Mouse (Mus musculus) ovary, adult 18-20 months (tissue): ENCODE results near the gene Gm44973.
"Not testable (repeated sequence)": the region's sequence is repeated elsewhere in the genome, so short reads cannot be mapped to it uniquely, and the experiment has no call there.

ENCODE experiments used
- DNase-seq: peaks from one replicate; pipeline ENCODE4 v3.0.0; 2022; ENCODE audit warnings: low spot score, mixed read lengths

Gm44973 gene

DNA sequence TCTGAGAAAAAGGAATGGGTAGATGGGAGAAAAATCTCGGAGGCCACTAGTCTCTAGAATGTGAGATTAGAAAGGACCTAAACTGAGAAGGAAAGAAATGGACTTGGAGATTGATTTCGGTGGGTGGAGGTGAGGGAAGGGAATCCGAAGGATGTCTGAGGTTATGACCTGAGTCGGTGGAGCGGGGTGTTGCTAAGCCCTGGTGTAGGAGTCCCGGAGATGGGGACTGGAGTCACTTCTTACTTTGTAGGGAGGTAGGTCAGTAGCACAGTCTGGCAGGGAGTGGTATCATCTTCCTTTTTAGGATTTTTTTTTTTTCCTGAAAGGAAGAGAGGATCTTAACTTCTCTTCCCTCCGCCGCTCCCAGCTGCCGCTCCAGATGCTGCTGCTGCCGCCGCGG is 37.1 kb downstream of the Gm44973 start:
- DNase-seq, result no peak

DNA sequence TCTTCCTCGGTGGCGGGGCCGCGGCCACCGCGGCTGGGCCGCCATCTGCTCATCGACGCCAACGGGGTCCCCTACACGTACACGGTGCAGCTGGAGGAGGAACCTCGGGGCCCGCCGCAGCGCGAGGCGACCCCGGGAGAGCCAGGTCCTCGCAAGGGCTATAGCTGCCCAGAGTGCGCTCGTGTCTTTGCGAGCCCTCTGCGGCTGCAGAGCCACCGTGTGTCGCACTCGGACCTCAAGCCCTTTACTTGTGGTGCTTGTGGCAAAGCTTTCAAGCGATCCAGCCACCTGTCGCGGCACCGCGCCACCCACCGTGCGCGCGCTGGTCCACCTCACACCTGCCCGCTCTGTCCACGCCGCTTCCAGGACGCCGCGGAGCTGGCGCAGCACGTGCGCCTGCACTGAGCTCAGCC is 37.6 kb downstream of the Gm44973 start:
- DNase-seq, result no peak

DNA sequence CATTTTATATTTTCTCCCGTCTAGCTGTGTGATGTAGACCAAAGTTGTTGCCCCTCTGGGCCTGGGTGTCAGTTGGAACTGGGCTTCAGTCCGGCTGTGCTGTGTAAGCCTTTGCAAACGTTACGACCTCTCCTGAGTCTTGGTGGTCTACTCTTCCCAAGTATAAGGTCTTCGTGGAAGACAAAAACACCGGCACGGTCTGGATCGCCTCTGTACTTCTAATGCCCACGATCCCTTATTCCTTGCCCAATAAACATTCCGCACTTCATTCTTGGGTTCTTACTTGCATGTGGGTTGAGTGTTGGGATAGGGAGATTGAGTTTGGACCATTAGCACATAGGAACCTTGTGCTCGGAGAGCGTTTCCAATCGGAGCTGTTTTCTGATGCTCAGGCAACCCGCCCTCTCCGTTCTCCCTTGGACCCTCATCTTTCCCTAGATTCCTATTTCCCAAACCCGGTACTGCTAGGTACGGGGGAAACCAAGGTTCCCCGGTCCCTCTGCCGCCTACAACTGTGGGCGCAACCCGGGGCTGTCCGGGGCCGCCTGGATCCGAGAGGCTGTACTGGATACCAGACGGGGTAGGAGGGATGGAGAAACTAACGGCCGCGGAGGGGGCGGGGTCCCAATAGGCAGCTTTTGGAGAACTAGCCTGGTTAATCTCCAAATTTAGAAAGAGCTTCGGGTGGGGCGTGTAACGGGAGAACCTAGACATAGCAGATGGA is 38.3 kb downstream of the Gm44973 start:
- DNase-seq, result no peak

DNA sequence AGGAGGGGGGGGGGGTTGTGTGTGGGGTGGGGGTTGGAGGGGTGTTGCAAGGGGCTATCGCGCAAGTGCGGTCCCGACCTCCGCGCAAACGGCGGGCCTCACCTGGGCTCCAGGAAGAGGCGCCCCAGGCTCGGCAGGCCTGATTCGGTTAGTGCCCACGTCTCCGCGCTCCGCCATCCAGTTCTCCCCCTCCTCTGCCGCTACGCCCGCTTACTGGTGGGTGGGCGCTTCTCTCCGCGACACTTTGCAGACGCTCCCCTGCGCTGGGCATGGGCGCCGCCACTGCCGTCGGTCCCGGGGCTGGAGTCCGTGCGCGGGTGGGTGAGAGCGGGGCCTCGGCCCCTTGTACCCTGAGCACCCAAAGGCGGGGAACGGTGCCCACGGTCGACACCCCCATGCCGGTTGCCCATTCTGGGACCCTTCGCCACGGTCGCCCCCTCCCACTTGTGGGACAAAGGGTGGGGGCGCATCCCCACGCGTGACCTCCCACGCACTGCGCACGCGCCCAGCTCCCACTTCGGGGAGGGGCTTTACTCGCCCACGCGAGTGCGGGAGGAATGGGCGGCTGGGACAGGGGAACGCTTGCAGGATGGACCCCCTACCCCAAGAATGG is 41.5 kb downstream of the Gm44973 start:
- no peak for DNase-seq

DNA sequence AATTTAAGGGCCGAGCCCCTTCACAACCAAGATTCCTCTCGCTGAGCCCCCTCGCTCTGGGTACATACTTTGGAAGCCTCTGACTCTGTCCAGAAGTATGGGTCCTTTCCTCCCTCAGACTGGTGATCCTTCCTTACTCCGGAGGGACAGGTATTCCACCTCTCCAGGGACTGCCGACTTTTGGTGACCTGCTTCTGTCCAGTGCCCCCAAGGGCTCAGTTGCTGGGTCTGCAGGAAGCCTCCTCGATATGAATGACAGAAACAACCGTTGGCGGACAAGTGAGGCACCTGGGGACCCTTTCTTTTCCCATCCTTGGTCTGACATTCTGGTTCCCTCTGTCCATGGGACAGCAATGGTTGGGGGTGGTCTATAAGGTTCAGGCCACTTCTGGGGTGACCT is 42.1 kb downstream of the Gm44973 start:
- DNase-seq, result no peak

DNA sequence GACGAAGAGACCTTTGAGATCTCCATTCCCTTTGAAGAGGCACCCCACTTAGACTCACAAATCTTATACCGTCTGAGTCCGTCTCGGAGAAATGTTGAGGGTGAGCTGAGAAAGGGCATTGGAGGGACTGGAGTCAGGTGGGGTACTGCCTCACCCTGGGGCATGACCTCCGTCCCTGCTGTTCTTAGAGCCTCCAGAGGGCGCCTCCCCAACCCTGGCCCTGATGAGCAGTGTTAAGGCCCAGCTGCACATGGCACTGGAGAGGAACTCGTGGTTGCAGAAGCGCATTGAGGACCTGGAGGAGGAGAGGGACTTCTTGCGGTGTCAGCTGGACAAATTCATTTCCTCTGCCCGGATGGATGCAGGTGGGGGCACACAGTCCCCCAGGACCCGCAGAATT is 42.5 kb downstream of the Gm44973 start:
- DNase-seq, result no peak

DNA sequence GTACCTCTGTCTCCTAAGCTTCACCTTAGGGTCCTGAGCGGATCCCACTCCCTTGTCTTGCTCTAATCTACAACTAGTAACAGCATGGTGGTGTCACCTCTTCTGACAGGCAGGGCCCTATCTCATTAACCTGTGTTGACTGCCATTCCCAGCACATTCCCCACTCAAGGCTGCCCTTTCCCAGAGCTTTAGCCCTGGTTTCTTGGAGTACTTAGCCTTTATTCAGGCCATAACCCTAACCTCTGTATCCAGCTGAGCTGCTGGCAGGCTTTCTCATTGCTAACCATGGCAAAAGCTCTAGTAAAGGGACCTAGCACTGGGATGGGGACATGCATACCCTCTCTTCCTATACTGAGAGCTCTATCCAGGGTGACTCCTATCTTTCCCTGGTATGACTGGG is 43.3 kb downstream of the Gm44973 start:
- no peak for DNase-seq

DNA sequence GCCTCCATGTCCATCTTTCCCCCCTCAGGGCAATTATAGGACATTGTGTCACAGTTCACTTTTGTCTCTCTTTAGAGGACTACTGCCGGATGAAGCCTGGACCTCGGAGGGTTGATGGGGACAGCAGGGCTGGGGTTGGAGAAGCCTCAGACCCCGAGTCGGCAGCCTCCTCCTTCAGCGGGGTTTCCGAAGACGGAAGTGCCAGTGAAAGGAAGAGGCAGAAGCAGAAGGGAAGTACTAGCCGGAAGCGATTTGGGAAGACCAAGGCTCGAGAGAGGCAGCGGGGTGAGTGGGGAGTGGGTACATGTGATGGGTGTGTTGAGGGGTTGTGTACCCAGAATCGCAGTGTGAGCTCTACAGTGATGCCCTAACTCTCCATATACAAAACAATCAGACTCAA is 44.1 kb downstream of the Gm44973 start:
- DNase-seq, result no peak

DNA sequence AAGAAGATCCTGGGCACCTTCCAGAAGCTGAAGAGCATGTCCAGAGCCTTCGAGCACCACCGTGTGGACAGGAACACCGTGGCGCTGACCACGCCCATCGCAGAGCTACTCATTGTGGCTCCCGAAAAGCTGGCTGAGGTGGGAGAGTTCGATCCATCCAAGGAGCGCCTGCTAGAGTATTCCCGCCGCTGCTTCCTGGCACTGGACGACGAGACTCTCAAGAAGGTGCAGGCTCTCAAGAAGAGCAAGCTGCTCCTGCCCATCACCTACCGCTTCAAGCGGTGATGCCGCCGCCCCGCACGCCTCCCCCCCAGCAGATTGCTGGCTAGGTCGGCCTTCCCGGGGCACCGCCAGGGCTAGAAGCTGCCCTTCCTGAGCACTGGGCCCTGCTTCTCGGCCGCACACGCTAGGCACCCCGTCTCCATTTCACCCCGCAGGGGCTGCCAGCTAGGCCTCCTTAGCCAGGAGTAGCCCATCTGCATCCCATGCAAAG is 45.0 kb downstream of the Gm44973 start:
- DNase-seq, result peak; percentile 72

DNA sequence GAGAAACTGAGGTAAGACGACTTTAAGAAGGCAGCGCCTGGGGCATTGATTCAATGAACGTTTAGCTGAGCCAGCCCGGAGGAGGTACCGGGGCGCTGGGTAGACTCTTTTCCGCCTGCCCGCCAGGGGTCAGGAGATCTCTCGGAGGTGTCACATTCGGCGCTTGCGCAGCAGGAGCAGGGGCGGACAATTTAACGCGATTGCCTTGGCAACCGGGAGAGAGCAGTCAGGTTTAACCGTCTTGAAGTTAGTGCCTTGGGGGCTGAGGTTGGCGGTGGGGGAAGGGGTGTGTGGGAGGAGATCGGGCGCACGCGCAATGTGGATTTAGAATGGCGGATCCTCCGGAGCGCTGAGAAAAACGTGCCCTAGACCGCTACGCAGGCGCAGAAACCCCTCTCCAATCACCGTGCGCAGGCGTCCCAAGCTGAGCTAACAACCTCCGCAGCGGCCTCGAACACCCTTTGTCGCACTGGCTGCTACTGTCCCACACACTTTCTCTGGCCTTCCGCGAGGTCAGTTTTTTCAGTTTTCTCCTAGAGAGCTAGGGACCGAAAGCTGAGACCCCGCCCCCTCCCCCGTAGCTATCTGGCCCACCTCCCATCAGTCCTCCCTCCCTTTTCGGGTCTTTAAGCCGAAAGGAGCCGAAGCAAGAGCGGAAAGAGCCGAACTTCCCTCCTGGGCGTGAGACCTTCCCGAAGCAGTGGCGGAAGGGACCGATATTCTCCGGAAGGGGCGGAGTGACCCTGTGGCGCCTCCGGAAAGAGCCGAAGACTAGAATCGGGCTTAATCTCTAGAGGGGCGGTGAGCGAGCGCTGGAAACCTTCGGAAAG is 45.9 kb downstream of the Gm44973 start:
- peak; percentile 96 for DNase-seq

DNA sequence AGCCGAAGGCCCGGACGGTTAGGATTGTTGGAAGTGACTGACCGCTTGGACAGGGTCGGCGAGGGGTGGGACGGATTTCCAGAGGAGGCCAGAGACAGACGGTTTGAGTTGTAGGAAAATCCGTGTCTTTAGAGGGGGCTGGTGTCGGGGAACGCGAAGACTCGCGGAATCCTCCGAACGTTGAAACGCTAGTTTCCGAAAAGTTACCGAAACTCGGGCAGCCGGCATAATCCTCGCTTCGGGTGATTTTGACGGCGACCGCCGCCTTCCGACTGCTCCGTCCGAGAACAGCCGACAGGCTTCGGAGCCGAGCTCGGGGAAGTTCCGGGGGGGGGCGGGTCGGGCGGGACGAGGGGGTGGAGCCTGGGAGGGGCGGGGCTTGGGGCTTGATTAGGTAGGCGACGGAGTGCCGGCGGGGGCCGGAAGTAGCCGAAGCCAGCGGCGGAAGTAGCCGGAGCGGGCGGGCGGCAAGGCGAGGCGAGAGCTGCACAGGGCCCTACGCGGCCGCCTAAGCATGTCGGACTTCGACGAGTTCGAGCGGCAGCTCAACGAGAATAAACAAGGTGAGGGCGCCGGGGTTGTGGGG is 46.6 kb downstream of the Gm44973 start, which contains the start of gene U2af2:
U2af2 (plus strand) TSS at position 370 of the 586 bp plus-strand sequence.
- peak; percentile 90 for DNase-seq

DNA sequence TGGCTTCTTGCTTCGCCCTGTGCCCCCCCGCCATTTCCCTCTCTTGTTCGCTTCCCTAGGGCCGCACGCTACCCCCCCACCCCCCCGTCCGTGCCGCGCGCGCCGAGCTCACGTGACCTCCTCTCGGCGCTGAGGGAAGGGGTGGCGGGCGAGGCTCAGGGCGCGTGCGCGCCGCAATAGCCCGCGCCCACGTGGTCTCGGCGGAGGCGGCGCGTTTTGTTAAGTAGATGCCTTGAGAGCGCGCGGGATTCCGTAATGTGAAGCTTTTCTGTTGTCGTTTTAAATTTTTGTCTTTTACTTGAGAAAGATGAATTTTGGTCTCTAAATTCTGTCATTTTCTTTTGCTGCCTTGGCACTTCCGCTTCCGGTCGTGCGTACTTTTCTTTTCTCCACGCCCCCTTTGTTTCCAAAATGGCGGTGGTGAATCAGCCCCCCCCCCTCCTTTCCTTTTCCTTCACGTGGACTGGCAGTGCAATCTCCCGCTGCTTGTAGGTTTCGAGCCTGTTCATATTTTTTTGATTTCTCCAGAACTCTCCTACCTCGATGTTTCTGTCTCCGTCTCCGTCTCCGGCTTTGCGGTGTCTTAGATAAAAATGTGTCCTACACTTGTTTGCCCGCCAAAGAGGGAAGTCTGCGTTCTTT is 47.2 kb downstream of the Gm44973 start:
- DNase-seq, result no peak

DNA sequence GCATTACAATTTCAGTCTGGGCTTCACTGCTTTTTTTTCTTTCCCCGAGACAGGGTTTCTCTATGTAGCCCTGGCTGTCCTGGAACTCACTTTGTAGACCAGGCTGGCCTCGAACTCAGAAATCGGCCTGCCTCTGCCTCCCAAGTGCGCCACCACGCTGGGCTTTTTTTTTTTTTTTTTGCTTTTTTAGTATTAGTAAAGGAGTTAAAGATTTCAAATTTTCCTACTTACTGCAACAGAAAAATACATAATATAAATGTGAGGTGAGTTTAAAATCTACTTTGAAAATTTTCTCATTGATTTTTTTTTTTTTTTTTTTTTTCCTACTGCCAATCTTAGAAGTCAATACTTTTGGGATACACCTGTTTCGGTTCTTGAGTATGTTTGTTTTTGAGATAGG is 49.6 kb downstream of the Gm44973 start:
- DNase-seq, result no peak

DNA sequence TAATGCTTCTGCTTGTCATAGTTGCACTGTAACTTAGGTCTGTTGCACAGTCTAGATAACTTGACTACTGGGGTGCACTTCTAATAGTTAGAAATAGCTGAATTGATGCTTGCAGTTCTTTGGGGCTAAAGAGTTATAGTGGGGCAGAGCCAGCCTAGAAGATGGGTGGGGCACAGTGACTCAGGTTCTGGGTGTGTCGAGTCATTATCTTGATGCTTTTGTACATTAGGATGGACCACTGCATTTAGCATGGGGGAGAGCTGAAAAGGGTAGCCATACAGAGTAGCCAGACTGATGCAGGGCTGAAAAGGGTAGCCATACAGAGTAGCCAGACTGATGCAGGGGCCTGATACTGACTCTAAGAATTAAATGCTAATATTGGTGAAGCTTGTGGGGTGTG is 58.3 kb downstream of the Gm44973 start:
- DNase-seq, result no peak

DNA sequence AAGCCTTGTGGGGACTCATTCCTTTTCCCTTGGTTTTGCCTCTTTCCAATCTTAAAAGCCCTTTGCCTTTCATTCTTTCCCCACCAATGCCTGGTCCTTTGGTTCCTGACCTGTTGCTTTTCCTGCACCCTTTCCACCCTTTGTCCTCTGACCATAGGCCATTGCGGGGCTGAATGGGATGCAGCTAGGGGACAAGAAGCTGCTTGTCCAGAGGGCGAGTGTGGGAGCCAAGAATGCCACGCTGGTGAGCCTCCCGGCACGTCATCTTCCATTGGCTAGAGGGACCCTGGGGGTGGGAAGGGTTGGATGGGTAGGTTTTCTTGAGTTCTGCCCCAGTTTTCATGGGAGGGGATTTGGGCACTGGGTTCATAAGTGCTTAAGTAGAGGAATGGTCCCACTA is 59.7 kb downstream of the Gm44973 start:
- DNase-seq, result no peak

DNA sequence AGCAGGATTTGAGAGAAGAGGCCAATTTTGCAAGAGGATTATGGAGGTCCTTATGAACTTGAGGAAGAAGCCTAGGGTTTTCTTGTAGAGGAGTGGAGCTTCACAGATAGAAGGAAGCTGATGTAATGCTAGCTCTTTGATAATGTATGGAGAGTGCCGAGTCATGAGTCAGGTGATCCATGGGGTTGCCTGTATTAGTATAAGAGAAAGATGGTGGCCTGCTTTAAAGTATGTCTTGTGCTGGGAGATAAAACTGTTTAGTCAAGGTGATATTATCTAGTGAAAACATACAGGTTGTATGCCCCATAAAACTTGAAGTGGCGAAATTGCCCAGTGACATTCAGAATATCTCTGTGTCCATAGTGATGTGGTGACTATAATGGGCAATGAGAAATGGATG is 61.6 kb downstream of the Gm44973 start:
- no peak for DNase-seq

DNA sequence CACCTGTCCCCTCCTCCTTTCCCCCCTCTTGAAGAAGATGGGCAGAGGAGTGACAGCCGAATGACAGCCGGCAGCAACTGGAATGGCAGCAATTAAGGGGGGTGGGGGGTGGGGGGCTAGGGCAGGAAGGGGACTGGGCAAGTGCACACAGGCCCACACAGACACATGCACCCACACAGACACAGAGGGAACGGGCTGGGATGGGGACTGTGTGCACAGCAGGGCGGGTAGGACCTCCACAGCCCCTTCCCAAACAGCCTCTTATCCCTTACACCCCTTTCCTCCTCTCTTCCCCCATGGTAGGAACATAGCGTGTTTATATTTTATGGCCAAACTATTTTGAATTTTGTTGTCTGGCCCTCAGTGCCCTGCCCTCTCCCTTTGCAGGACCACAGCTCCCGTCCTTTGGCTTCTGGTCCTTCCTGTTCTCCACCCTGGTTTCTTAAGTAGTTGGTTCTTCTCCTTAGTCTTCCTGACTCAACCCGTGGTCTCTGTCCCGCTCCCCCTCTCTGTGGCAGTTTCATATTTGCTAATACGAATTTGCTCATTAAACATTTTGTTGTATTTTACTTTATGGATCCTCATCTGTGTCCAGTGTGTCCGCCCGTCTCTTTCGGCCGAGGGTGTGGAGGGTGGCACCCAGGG is 64.2 kb downstream of the Gm44973 start:
- not testable (repeated sequence) for DNase-seq

DNA sequence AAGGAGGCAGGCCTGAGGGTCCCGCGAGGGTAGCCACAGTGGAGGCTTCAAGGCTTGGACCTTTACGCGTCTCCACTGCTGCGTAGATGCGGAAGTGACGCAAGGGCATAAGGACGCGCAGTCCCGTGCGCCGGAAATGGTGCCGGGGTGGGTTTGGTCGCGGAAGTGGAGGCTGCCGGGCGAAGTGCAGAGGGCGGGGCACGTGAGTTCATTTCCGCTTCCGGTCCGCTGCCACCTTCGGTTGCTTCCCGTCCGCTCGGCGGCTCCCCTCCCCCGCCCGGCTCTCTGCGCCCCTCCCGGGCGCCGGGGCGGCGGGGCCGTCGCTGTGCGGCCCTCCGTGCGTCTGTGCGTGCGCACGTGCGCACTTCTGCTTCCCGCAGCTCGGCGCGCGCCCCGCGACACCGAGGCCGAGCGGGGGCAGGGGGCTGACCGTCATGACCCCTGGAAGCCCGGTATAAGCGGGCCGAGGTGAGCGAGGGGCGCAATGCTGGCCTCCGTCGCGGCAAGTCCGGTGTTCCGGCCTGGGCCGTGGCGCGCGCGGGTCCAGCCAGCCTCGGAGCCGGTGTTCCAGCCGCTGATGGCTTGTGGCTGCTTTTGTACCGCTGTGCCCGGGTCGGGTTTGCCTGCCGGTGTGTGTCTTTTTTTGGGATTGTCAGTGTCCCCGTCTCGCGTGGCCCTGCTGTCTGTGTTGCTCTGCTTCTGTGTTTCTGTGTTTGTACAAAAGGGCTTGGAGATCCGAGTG is 64.9 kb downstream of the Gm44973 start, which contains the start of gene Epn1:
Epn1 (plus strand) TSS at position 226 of the 742 bp plus-strand sequence.
- peak; percentile 92 for DNase-seq

DNA sequence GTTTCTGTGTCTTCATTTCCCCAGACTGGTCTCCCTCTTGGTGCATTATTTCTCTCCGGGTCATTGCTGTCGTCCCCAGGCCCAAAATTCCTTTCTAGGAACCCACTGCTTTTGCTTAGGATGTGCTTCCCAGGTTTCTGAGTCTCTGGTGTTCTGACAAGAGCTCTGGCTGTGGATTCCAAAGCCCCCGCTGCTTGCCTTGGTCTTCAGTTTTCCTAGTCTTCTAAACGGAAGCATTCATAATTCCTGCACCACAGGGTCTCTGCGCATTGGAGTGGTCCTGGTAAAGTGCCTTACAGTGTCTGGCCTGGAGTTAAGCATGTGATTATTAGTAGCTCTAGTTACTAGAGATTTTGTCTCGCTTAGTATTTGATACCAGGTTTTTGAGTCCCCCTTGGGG is 65.5 kb downstream of the Gm44973 start:
- no peak for DNase-seq

DNA sequence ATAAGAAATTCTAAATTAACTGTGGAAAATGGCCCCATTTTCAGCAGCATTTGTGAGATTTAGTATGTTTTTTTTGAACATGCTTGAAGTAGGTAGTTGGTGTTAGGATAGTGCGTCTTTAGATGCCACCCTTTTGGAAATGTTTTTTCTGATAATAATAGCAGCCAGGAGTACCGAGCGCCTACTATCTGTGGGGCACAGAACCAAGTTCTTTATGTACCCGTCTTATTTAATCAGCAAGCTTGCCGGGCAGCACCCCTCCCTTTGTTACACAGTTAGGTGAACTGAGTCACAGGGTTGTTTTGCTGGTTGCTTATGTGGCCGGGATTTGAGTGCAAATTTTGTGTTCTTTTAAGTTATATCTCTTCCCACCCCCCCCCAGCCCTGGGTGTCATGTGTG is 65.9 kb downstream of the Gm44973 start:
- DNase-seq, result no peak

DNA sequence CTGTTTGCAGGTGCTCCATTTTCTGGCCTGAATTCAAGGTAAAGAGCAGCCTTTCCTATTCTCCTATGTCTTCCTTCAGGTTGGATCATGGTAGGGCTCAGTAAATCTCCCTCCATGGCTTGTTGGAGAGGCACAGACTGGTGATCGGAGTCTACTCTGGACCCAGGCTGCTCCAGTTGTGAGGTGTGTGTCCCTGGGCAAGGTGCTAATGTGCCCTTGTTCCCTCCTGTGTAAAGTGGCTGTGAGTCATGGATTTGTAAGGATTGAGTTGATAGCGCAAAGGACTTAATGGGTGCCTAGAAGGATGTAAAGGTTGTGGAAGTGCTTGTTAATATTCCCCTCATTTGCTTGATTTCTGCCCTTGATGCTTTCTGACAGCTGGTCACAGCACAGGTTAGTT is 66.6 kb downstream of the Gm44973 start:
- DNase-seq, result no peak
